Mouse (Mus musculus): ENCODE measurements at regions not wholly inside any gene's neighbourhood (a gene's known extent, or its start where the extent isn't known, plus 50 kb on each side); places are given as distances from the start of the nearest gene placed in this dataset.

DNA sequence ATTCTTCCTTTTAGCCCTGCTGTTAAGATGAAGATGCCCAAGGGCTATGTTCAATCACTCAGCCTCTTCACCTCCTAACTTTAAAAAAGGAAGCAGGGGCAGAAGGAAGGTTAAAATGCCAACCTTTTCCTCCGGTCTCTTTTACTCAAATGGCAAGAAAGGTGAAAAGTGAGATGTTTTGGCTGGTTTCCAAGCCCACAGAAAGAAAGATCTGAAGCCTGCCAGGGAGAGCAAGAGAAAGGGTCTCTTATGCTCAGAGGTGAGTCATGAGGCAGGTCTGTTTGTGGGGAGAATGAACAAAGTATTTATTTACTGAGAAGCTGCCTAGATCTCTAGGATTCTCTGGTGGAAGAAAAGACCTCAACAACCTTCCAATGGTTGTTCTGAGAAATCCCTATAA, 162.1 kb upstream of the Kirrel3 start:
- no peak for DNase-seq (ENCODE audit: low spot score in 2 of 2)

DNA sequence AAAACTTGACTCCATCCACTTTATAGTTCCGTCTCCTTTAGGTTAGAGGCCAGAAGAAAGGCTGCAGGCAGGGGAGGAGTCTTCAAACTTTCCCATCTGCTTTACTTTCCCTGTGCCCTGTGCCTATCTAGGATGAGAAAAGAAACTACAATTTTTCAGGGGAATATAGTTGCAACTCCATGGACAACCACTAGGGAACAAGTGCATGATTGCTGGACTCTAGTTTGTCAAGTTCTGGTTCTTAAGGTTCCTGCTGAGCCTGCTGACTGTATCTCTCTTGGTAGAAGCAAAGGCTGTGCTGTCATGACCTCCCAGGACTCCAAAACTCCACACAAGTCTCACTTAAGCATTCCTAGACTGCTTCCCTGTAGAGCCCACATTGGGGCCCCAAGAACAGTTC, 157.0 kb upstream of the Kirrel3 start:
- DNase-seq (ENCODE audit: low spot score in 2 of 2) = no peak

DNA sequence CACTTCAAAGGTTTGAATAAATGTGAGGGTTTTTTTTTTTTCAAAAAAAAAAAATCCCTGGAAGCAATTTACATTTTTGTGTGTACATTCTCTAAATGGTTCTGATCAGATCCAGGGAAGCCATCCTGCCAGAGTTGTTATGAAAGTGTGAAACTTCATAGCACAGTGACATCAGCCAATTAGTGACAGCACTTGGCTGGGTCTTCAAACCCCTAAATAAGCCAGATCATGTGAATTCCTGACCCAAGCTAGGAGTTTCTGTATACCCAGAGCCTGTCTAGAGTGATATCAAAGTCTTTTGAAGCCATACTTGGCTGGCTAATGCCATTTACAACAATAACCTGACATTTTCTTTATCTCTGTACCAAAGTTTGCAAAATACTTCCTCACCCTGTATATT, 151.6 kb upstream of the Kirrel3 start:
- DNase-seq (ENCODE audit: low spot score in 2 of 2) = no peak

DNA sequence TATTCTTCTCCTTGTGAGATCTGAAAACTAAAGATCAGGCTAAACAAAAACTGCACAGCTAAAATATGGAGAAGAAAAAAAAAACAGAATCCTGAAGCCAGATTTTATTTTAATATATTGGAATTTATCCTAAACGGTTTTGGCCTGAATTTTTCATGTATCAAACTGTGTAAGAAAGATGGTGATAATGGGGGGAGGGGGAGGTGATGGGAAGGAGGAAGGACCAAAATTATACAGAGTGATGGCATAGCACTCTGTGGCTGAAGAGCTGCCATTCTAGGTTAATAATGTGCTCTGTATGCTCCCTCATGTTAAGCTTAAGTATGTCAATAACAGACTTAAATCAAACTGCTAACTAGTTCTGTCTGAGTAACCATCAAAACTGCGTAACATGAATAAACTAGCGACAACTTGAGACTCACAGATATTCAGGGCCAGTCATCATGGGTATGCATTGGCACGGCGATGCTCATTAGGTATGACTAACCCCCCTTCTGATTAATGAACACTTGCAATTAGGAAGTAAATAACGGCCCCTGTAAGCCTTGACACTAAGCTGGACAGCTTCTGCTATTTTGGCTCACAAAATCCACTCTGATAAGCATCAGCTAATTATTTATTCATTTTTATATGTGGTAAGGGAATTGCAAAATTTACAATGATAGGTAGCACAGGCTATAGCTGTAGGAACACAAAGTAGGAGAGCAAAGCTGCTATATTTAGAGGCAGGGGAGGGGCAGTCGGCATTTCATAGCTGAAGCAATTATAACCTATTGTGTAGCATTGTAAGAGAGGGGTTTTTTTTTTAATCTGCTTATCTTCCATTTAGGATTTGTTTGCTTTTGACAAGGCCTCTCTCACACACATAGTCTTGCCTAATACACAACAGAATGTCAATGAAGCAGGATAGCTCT, 150.9 kb upstream of the Kirrel3 start:
- no peak for DNase-seq (ENCODE audit: low spot score in 2 of 2)

DNA sequence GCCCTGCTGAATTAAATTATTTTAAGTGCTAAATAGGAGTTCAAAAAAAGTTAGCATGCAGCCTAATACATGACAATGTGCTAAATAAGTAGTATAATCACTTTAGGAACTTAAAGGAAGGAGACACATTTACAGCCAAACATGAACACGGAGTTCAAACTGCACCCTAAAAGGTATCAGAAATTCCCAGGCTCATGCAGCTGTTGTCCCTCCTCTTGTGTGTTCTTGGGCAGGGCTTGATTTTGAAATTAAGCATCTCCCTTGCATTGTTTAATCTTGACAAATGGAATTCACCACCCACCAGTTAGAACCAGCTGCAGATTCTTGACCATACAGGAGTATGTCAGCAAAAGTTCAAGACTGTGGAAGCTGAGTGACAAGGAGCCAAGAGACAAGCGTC, 137.3 kb upstream of the Kirrel3 start:
- no peak for DNase-seq (ENCODE audit: low spot score in 2 of 2)

DNA sequence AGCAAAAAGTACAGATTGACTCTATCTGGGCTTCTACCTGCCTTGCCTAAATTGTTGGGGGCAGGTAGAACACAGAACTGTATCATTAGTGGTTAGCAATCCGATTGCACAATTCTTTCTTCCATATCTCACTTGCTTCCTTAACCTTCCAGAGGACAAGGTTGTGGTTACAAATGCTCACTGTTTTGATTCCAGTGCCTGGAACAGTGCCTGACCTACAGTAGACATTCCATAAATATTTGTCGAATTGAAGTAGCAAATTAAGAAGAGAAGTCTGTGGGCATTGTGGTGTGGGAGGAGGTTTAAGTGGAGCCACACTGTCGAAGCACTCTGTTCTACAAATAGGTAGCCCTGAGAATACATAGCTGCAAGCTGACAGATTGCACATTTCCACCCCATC, 135.7 kb upstream of the Kirrel3 start:
- no peak for DNase-seq (ENCODE audit: low spot score in 2 of 2)

DNA sequence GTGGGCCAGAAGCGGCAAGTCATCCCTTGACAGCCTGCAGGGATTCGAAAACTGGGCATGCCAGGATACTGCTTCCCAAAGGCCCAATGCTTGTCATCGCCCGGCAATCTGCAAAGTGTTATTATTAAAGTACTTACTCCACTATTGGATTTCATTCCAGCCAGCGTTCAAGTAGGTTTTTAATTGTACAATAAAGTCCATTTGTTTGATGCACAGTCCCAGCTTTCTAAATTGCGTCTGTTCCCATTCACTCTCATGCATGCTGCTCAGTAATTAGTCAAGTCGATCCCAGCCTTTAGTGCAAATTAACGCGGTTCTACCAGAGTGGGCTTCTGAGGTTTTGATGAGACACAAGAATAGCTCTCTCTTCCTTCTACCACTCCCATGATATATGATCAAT, 131.9 kb upstream of the Kirrel3 start:
- no peak for DNase-seq (ENCODE audit: low spot score in 2 of 2)

DNA sequence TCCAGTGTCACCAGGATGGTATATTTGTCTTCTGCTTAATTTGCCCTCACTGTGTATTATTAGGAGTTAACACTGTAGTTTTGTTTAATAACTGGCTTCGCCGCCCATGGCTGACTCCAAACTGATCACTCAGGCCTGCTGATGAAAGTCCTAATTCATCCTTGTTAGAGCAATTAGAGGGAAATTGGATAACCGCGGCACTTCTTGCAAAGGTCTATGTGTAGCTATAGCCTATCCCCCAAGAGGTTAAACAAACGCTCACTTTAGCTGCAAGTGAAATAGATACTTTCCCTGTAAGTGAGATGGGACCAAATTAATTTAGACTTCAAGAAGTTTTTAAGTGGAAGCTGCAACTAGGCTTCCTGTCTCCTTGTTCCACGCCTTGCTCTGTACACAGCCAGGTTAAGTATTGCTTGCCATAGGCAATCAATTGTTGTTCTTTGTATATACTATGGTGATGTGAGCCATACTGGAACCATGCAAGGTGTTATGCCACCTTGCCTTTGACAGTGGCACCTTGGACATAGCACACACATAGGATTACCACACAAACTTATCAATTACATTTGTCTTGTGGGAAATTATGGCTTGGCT, 130.9 kb upstream of the Kirrel3 start:
- no peak for DNase-seq (ENCODE audit: low spot score in 2 of 2)

DNA sequence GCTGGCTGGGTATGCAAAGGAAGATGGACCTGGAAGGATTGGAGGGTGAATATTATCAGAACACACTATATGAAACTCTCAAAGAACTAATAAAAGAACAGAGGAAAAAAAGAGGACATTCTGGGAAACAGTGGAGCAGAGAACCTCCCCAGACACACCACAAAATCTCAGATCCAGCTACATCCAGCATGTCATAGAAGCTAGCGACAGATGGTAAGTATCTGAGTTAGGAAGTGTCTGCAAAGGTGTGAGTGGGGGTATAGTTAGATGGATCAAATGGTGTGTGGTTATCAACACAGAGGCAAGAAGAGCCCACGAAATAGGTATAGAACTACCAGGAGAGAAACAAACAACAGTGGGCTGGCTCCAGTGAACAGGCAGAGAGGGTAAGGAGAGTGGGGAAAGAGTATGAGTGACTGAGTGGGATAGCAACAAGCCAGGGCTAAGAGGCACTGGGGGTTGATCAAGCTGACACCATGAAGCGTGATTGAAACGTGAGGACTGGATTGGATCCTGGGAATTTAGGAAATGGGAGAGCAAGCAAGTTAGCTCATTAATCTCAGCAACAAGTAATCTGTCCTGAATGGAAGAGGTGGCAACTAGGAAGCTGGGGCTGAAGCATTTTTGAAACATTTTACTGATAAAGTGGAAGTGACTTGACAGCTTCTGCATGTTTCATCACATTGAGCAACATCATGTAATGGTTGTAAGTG, 114.9 kb upstream of the Kirrel3 start:
- no peak for DNase-seq (ENCODE audit: low spot score in 2 of 2)

DNA sequence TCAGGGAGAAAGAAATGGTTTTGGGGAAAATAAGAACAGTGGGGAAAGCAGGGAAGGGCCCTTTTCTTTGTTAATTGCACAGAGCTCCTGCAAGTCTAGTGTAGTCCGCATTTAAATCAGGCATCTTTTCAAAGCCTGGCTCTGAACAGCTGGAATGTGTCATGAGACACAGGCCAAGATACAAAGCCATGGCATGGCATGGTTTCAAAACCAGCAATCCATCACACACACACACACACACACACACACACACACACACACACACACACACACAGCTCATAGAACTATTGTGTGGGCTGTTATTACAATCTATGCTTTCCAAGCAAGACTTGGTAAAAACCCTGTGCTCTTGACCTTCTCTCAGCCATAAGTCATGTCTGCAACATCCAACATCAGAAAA, 110.5 kb upstream of the Kirrel3 start:
- DNase-seq (ENCODE audit: low spot score in 2 of 2) = no peak

DNA sequence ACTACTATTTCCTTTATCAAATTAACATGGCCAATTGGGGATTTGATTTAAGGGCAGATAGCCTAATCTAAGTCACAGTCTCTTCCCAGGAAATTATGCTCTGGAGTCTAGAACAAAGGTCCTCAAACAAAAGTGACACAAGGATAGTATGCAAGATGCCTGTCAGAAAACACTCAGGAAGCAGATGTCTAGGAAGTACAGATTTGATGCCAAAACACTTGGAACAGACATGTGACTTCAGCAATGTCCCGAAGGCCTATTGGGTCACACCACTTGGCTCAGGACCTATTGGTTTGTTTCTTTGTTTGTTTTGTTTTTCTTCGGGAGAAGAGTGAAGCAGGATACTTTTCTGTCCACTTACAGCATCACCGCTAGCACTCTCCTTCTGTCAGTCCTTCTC, 105.7 kb upstream of the Kirrel3 start:
- DNase-seq (ENCODE audit: low spot score in 2 of 2) = no peak

DNA sequence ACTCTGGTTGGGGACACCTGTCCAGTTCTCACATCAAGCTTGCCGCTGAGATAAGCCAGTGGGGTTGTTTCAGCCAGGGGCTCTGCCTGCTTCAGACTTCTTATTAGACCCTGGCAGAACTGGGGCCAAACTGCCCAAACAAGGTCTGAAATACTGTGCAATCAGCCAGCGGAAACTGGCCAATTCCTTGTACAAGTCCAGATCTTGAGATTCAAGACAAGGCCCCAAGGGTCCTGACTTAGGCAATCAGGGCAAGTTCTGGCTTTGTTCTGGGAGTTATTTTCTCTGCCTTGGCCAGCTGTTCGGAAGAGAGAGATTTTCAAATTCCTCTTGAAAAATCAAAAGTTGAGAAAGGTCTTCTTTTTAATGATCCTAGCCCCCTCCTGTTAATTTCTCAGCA, 104.1 kb upstream of the Kirrel3 start:
- no peak for DNase-seq (ENCODE audit: low spot score in 2 of 2)

DNA sequence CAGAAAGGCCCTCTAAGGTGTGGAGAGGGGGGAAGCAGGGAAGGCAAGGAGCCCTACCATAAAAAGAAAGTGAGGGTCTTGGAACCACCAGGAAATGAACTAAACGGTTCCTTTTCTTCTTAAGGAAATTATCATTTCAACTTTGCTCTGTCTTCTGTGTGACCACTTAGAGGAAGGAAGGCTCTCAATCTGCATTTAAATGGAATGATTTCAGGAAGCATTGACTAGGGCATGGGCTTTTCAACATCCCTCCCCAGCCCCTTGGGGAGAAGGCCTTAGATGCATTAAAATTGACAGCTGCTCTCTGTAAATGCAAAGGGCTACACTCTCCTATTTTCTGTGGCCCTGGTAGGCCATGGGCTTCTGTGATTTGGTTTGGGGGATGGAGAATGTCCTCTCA, 103.5 kb upstream of the Kirrel3 start:
- no peak for DNase-seq (ENCODE audit: low spot score in 2 of 2)

DNA sequence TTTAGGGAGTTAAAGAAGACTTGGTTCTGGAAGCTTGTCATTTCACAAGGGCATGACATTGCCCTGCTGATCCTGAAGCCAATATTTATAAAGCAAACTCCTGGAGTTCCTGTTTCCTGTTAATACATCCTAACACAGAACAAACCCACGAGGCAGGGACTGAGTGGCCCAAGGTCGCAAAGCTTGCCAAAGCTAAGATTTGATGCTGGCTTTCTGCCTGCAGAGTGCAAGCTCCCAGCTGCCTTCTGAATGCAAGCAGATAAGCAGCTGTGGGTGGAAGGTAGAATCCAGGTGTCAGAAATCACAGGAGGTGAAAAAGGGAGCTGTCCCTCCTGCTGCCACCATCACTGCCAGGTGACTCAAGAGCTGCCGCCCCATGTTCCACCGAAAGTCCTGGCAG, 99.6 kb upstream of the Kirrel3 start:
- no peak for DNase-seq (ENCODE audit: low spot score in 2 of 2)

DNA sequence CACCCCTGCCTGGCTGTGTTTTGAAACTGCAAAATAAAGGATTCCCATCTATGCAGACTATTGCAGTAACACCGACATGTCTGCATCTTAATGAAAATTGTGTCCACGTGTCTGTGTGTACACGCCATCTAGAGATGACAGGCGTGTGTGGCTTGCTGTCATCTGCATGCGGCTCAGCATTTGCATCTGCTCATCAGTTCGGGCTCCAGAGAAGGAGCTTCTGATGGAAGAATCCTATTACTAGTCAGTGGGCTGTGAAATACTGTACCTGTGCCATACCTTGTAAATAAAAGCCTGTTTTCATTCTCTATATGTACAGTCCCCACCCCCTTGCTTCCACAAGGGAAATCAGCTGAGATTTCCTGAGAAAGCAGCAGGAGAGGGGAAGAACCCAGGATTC, 92.7 kb upstream of the Kirrel3 start:
- no peak for DNase-seq (ENCODE audit: low spot score in 2 of 2)

DNA sequence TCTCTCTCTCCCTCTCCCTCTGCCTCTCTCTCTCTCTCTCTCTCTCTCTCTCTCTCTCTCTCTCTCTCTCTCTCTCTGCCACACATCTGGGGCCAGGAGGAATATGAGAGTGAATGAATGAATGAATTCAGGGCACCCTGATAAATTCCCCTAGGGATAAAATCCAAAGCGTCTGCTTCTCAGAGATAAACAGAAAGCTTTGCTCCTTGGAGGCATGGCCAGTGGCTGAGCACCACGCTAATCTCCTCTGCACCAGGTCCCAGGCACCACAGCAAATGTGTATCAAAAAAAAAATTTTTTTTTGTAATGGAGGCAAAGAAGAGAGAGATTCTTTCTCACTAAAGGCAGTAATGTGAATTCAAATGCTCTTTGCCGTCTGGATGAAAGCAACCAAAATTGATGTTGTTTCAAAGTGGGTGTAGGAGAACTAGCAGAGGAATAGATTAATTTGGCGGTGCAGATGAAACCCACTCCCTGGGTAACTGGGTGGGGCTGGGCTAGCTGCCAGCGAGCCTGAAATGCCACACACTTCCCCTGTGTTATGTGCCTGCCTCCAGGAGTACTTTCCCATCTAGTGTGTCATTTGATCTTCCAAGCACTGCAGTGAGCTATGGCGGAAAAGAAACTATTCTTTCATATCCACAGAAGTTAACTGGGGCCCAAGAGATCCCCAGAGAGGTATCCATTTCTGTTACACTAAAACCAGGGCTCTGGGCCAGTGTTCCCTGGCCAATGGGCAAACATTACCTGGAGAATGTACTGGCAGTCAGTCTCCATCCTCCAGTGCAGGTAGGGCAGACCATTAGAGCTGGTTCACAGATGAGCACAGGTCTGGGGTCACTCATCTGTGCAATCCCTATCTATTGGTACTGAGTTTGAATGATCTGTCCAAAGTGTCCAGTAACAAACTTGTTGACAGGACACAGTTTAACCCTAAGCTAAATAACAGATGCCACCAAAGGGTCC, 89.6 kb upstream of the Kirrel3 start:
- DNase-seq (ENCODE audit: low spot score in 2 of 2) = no peak

DNA sequence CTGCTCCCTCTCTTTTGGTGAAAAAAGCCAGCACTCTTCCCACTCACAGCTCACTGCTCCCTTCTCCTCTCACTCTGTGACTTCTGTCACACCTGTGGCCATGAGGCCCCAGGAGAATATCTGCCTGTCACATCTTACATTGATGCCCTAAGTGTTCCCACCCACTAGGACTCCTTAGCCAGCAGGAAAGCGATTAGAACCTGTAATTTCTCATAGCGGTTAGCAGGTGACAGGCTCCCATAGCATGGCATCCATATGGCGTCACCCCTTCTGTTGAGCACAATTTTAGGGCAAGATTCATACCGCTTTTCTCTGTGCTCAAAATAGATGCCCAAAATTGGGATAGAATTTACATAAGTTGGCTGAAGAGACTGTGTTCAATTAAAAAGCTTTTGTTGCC, 74.0 kb upstream of the Kirrel3 start:
- no peak for DNase-seq (ENCODE audit: low spot score in 2 of 2)

DNA sequence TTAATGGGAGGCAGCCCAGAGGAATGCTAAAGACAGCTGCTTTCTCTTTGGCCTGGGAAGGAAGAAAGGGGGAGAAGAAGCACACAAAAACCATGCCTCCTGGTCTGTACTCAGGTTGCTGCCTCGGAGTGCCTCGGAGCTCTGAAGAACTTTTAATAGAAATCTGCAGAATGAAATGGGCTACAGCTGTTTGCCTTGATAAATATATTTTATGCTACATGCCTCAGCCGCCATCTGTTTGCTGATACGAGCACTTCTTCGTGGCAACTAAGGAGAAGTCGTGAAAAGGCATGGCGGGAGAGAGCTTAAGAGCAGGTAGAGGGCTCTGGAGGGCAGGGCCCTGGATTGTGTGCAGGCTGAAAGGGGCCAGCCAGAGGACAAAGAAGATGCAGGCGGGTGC, 69.5 kb upstream of the Kirrel3 start:
- no peak for DNase-seq (ENCODE audit: low spot score in 2 of 2)

DNA sequence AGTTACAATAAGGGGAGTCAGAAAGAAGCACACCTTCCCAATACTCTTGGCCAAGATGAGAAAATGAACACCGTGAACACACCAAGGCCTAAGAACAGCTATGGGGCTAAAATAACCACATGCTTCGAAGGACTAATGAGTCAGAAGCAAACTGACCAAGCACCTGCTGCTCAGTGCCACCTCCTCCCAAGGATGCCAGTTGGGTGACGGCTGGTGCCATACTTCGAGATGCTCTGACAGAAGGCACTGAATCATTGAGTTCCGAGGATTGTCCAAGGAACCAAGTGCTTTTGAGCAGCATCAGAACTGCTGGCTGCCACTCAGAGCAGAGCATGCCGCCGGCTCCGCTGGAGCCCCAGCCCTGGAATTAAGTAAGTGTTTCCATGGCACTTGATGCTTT, 67.6 kb upstream of the Kirrel3 start:
- DNase-seq (ENCODE audit: low spot score in 2 of 2) = no peak

DNA sequence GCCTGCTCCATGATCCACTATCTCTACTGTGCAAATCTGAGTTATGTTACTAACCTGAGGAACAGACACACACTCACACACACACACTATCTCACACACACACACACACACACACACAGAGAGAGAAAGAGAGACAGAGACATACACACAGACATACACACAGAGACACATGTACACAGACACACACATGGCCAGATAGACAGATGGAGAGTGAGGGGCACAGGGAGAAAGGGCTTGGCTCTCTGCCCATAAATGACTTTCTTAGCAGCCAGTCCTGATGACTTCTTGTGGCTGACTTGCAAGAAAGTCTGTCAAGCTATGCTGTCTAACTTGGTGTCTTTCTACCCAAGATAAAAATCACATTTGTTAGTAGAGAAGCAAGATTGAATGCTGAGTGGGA, 63.7 kb upstream of the Kirrel3 start:
- DNase-seq (ENCODE audit: low spot score in 2 of 2) = no peak

DNA sequence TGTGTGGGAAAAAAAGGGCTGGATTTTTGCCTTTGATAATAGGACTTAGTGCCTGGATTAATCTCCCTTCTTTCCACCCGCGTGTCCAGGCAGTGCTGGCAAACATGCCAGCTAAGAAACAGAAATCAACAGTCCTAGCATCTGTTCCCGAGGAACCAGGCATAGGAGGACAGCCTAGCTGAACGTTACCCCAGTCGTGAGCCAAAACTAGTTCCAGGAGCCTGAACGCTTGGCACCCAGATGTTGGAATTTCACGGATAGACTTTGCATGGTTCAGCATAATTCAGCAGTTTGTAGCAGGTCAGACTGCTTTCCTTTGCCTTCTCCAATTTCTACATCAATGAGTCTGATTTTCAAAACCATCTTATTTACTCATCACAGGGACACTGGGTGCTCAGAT, 62.6 kb upstream of the Kirrel3 start:
- no peak for DNase-seq (ENCODE audit: low spot score in 2 of 2)

DNA sequence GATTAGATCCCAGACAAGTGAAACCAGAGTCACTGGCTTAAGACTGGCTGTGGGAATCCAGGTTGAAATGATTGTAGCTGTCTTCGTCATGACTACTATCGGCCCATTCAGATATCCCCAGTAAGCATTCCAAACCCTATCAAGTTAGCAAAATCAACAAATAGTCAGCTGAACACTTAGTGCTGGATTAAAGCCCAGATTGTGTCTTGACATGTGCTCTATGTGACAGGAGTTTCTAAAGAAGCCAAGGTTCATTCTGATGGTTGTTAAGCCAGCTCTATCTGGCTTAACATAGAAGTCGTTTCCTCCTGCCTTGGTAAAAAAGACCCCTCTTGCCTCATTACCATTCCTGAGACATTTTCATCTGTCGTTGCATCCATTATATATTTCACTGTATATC, 59.1 kb upstream of the Kirrel3 start:
- no peak for DNase-seq (ENCODE audit: low spot score in 2 of 2)
